Mouse (Mus musculus): ENCODE data around the gene Slc9a5. TPM values are rescaled to one million over a fixed set of nuclear protein-coding genes. Genes with fewer than 3 reads are reported as not detected.

Slc9a5 gene
- 10 to 100 TPM; 25.0 to 35.1 TPM for total RNA-seq (2021)
- long read RNA-seq, experiment 1, transcript Slc9a5-201 (16 exons, 3,499 nt) = major isoform, 7 of 18 reads
- long read RNA-seq, experiment 1, partial matches to known transcripts = 1 of 18 reads
- long read RNA-seq, experiment 1, other reads (novel, unspliced or antisense) = 10 of 18 reads
- long read RNA-seq, experiment 2, transcript Slc9a5-201 (16 exons, 3,499 nt) = major isoform, 12 of 36 reads
- long read RNA-seq, experiment 2, partial matches to known transcripts = 7 of 36 reads
- long read RNA-seq, experiment 2, other reads (novel, unspliced or antisense) = 17 of 36 reads

DNA sequence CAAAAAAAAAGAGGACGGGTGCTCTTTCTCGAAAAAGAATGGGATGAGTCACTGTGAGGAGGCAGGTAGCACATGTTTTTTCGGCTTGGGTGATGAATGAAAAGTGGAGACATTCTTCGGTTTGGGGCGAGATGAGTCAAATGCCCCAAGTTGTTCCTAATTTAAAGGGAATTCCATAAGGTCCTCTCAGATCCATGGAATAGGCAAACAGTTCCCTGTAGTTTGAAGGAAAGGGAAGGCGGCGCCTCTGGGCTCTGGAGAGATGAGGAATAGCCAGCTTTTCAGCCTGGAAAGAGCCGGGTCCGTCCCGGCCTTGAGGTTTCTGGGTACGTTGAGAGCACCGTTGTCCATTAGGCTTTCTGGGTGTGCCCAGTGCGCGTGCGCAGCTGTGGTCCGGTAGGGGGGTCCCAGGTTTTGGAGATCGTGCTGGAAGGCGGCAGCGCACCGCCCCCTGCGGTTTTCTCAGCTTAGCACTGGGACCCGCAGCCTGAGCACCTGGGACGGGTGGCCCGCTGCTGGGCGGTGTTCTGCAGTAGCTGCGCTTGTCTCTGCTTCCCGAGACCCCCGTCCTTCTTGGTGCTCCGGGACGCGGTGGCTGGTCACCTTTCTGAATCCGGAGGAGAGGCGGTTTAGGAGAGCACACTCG is at the start of gene Slc9a5:
Gene Slc9a5 (plus strand): TSS at position 394 of the 646 bp plus-strand sequence.
- DNase-seq (ENCODE audit: low spot score in 2 of 2) = peak; percentile 43 to 55
- intact Hi-C loops (cut with DNase I) = no loop called here

DNA sequence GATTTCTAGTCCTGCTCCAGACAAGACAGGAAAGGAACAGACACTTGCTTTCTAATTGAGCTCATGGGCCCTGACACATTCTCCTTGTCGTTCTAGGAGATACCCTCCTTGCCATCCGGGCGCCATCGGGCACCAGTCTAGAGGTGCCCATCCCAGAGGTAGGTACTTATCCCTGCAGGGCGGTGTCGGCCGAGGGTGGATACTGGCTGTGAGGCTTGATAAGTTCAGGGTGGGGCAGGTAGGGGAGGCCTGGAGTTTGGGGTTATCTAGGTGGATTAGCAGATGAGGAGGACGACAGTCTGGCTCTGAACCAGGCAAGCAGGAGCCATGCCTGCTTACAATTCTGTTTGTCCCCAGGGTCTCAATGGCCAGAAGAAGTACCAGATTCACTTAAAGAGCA is 48.7 kb upstream of the Slc9a5 start:
- intact Hi-C loops (cut with DNase I) = no loop called here
- DNase-seq (ENCODE audit: low spot score in 2 of 2) = no peak

DNA sequence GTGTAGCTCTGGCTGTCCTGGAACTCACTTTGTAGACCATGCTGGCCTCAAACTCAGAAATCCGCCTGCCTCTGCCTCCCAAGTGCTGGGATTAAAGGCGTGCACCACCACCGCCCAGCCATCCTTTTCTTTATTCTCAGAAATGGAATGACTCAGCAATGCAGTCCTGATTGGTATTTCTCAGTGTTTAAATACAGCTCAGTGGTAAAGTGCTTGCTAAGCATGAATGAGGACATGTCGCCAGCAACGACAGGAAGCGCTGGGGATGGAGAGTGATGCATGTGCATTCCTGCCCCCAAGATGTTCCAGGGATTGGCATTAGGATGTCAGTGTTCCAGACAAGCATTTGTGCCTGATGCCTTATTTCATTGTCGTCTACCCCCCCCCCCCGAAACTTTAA is 45.2 kb upstream of the Slc9a5 start:
- DNase-seq (ENCODE audit: low spot score in 2 of 2) = no peak
- intact Hi-C loops (cut with DNase I) = no loop called here

DNA sequence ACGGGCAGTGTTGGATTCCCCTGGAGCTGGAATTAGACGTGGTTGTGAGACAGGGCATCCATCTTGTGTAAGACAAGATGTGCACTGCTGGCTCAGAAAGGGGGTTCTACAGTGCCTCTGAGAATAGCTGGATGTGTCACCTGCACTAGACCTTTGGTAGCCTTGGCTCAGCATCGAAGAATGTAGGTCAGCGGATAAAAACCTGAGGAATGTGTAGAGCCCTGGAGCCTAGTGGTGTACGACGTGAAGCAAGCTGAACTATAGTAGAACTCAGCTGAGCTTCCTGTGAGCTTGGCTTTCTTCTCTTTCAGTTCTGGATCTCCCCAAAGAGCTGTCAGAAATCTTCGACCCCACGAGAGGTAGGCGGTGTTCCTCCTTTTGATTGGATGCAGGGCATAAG is 44.8 kb upstream of the Slc9a5 start:
- intact Hi-C loops (cut with DNase I) = no loop called here
- no peak for DNase-seq (ENCODE audit: low spot score in 2 of 2)

DNA sequence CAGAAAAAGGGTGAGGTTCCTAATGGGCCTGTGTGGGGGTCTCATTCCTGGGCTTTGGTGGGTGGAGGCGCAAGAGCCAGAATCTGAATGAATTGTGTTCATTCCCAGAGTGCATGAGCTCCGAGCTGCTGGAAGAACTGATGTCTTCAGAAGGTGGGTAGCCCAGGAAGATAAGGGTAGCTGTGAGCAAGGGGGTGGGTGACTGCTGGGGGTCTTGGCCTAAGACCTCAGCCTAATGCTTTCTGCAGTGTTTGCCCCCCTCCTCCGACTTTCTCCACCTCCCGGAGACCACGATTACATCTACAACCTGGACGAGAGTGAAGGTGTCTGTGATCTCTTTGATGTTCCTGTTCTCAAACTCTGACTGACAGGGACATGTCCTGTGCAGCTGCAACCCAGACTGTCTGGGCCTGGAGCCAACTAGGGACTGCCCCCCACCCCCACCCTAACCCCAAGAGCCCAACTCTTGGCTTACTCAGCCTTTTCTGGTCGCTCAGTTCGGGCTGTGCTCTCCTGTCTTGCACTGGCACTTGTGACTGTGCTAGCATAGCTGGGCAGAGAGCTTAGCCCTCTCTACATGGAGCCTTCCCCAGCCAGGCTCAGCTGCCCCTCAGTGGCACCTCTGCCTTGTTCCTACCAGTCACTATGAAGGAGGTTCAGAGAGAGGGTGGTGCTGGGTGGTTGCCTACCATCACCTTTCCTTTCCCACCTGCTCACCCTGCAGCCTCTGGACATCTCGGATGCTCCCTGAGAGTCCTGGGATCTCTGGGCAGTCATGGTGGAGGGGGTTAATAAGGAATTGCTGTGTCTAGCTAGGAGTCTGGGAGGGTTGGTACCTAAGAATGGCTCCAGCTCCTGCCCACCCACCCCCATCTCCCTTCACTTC is 44.1 kb upstream of the Slc9a5 start:
- DNase-seq (ENCODE audit: low spot score in 2 of 2) = no peak

DNA sequence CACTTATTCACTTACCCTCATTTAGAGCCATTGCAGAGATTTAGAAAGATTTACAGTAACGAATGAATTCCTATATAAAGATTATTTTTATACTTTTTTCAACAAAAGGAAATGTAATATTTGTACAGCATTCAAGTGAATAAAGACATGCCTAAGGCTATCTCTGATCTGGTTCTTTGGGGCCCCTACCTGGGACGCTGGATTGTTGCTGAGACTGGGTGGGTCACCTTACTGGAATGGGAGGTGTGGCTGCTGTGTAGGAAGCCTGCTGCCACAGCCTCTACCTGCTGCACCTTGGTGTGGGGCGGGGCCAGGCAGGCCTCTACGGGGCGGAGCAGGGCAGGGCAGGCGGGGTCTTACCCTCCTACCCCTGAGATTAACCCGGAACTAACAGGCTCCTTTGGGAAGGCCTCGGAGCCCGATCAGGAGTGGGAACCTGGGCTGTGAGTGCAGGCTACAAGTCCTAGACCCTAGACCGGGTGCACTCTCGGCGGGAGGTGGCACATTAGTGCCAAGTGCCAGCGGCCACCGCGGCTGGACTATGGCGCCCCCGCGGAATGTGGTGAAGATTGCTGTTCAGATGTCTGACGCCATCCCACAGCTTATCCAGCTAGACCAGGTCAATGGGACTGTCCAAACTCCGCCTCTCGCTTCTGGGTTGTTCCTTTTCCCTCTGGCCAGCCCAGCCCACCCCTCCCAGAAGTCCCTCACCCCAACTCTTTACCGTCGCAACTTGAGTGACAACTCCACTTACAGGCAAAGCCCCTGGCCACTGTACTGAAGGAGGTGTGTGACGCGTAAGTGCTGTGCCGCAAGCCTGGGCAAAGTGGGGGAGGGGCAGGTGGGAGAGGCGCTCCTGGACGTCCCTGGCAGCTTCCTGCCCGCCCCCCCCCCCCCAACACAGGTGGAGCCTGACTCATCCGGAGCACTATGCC is 43.2 kb upstream of the Slc9a5 start, which contains the start of gene Elmo3:
Gene Elmo3 (plus strand): TSS at position 391 of the 935 bp plus-strand sequence.
- intact Hi-C loops (cut with DNase I) = no loop called here
- peak; percentile 65 to 72 for DNase-seq (ENCODE audit: low spot score in 2 of 2)

More for the DNA sequence above, 44.1 kb upstream of the Slc9a5 start:
- intact Hi-C loops (cut with DNase I) = no loop called here

DNA sequence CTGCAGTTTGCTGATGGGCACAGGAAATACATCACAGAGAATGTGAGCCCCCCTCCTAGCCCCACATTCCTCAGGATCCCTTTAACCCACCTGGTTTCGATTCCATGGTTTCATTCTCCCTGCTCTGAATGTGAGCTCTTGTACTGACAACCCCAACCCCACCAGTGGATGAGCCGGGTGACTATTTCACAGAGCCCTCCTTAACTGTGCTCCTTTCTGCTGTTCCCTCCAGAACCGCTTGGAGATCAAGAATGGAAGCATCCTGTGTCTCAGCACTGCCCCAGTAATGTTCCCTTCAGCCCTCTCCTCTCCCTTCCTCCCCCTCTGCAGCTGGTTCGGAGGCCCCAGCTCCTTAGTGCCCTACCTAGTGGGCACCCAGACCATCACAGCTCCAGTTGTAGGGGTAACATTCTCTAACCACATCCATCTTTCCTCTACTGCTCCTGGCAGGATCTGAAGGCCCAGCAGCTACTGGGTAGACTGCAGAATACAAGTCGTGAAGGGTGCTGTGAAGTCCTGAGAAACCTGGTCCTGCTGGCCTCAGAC is 42.4 kb upstream of the Slc9a5 start:
- peak in 1 of 2 experiments; percentile 62 for DNase-seq (ENCODE audit: low spot score in 2 of 2)
- intact Hi-C loops (cut with DNase I) = no loop called here

DNA sequence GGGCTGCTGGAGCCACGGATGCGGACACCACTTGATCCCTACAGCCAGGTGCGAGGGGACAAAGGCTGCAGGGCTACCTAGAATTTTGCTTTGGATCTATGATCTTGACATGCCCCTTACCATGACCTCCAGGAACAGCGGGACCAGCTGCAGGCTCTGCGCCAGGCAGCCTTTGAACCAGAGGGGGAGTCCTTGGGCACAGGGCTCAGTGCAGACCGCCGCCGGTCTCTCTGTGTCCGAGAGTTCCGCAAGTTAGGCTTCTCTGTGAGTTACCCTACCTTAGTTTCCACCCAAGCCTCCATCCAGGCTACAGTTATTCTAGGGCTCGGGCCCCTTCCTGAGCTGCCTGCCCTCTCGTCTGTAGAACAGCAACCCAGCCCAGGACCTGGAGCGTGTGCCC is 41.0 kb upstream of the Slc9a5 start:
- intact Hi-C loops (cut with DNase I) = no loop called here
- no peak for DNase-seq (ENCODE audit: low spot score in 2 of 2)

DNA sequence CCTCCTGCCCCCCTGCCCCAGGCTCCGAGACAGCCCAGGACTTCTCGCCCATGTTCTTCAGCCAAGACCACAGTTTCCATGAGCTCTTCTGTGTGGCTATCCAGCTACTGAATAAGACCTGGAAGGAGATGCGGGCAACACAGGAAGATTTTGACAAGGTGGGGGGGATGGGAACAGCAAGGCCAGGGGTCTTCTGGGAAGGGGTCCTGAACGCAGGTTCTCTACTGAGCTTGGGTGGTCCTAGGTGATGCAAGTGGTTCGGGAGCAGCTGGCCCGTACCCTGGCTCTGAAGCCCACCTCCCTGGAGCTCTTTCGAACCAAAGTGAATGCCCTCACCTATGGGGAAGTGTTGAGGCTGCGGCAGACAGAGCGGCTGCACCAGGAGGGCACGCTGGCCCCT is 40.2 kb upstream of the Slc9a5 start:
- no peak for DNase-seq (ENCODE audit: low spot score in 2 of 2)

DNA sequence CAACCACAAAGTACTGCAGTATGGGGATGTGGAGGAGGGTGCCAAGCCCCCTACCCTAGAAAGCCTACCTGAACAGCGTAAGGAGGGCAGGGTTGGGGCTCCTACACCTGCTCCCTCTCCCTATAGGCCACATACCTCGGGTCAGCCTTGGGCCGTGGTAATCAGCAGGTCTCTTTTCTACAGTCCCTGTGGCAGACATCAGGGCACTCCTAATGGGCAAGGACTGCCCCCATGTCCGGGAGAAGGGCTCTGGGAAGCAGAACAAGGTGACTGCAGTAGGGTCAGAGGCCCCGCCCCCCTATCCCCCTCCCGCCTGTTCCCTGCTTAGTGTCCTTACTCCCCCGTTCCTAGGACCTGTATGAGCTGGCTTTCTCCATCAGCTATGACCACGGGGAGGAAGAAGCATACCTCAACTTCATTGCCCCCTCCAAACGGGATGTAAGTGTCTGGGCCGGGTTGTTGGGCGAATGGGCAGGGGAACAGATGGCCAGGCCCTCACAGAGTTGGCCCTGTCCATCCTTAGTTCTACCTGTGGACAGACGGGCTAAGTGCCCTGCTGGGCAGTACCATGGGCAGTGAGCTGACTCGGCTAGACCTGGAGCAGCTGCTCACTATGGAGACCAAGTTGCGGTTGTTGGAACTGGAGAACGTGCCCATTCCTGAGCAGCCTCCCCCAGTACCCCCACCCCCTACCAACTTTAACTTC is 39.3 kb upstream of the Slc9a5 start:
- no peak for DNase-seq (ENCODE audit: low spot score in 2 of 2)
- intact Hi-C loops (cut with DNase I) = no loop called here

More for the DNA sequence above, 40.2 kb upstream of the Slc9a5 start:
- intact Hi-C loops (cut with DNase I) = no loop called here

DNA sequence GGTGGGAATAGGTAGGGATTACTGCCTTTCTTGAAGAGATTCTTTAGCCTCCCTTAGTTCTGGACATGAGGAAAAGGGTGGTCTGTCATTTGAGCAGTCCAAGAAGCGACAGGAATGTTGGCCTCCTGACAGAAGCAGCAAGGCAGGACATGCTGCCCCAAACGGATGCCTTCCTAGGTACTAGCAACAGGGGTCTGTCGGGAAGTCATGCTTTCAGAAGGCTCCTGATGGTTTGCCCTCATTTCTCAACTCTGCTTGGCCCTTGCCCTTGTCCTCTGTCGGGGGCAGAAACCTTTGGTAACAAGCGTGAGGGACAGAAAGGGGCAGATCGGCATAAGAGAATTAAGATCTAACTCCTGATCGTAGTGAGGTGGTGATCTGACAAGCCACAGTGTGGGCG is 38.5 kb upstream of the Slc9a5 start:
- intact Hi-C loops (cut with DNase I) = no loop called here
- DNase-seq (ENCODE audit: low spot score in 2 of 2) = no peak

DNA sequence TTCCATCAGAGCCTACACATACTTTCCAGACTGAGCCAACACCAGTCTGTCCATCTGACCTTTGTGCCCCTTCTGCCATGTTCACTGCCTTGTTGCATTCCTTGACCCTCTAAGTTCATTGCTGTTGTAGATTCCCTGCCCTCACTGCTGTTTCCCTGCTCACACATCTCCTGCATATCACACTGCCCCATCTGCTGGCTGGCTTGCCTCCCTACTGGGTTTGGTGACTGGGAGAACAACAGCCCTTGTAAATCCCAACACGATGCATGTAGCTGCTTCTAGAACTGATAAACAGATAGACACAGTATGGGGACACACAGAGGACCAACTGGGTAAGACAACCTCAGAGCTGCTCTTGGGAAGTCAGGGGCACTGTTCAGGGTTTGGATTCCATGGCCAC is 36.9 kb upstream of the Slc9a5 start:
- intact Hi-C loops (cut with DNase I) = no loop called here
- DNase-seq (ENCODE audit: low spot score in 2 of 2) = no peak

DNA sequence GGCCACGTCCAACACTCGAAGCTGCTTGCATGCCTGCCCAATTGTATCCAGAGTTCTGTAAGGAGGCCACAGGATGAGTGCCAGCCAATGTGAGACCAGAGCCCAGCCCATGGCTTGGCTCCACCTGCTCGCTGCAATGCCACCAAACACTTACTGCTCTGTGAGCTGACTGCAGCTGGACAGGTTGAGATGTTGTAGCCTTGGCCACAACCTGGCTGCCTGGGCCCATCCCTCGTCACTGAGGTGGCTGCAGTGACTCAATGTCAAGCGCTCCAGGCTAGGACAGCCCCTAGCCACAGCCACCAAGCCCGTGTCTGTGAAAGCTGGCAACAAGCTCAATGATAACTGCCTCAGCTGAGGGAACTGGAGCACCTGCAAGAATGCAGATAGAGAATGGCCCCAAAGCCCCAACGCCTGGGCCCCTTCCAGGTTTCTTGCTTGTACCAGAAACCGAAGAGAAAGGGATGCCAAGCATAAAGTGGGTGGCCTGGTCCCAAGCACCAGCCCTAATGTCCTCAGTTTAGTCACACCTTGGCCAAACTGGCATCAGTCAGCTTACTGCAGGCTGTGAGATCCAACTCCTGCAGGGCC is 35.7 kb upstream of the Slc9a5 start:
- intact Hi-C loops (cut with DNase I) = no loop called here
- DNase-seq (ENCODE audit: low spot score in 2 of 2) = no peak

DNA sequence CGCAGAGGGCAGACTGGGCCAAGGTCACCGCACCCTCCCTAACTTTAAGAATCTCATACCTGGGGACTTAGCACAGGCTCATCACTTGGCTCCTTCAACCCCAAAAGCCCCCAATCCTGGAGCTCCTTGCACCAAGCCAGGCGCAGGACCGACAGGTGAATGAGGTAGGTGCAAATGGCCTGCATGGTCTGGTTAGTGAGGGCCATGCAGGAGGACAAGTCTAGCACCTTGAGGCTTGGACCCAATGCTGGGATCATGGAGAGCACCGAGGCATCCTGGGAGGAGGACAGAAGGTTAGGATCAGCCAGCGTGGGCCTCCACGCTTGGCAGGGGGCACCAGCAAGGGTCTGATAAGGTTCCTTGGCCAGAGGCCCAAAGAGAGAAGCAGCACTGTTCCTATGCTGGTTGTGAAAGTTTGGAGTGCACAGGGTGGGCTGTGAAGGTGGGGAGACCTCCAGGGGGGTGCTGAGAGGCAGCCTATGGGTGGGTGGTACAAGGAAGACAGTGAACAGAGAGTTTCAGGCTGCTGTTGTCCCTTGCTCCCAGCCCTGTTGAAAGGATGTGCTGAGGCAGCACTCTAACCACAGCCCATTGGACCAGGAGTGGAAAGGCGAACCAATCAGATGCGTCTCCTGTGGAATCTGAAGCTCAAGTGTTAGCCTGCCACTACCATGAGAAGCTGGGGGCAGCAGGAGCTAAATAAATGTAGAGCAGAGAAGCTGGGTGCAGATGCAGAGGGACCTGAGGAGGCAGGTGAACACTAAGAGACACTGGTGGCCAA is 34.8 kb upstream of the Slc9a5 start:
- no peak for DNase-seq (ENCODE audit: low spot score in 2 of 2)
- intact Hi-C loops (cut with DNase I) = no loop called here

DNA sequence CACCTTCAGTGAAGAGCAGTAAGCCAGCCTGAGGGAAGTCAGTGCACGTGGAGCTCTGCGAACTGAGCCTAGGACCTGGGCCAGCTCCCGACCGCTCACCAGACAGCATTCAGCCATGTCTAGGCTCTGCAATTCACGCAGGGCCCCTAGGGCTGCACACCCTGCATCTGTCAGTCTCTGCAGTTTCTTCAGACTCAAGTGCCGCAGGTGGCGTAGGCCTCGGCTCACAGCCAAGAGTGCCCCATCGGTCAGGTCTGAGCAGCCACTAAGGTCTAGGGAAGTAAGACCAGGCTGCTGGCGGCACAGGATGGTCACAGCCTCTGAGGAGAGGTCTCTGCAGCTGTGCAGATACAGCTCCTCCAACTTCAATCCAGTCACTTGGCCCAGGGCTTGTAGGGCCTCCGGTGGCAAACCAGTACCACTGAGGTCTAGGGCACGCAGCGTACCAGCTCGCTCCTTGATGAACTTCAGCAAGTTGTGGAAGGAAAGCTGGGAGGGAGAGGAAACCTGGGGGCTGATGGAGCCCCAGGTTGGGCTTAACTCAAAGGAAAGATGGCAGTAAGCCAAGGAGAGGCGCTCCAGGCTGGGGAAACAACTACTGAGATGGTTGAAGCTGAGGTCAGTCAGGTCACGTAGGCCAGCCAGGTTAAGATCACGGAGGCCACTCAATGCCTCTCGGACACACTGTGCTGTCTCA is 33.4 kb upstream of the Slc9a5 start:
- no peak for DNase-seq (ENCODE audit: low spot score in 2 of 2)
- intact Hi-C loops (cut with DNase I) = no loop called here

DNA sequence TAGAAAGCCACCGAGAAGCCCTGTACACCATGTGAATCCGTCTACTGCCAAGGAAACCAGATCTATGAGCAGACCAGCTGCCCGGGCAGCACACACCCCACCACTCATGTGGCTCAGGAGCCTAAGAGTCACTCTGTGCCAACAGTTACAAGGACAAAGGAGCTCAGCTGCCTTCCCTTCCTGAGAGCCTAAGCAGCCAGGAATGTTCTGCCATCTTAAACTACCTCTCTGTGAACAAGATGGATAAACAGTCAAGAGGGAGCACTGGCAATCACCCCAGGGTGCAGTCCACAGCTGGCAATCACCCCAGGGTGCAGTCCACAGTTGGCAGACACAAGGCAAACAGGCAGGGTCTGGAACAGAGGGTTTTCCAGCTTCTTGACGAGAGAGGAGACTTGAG is 30.7 kb upstream of the Slc9a5 start:
- DNase-seq (ENCODE audit: low spot score in 2 of 2) = no peak
- intact Hi-C loops (cut with DNase I) = no loop called here
